In the genomic region with DNA sequence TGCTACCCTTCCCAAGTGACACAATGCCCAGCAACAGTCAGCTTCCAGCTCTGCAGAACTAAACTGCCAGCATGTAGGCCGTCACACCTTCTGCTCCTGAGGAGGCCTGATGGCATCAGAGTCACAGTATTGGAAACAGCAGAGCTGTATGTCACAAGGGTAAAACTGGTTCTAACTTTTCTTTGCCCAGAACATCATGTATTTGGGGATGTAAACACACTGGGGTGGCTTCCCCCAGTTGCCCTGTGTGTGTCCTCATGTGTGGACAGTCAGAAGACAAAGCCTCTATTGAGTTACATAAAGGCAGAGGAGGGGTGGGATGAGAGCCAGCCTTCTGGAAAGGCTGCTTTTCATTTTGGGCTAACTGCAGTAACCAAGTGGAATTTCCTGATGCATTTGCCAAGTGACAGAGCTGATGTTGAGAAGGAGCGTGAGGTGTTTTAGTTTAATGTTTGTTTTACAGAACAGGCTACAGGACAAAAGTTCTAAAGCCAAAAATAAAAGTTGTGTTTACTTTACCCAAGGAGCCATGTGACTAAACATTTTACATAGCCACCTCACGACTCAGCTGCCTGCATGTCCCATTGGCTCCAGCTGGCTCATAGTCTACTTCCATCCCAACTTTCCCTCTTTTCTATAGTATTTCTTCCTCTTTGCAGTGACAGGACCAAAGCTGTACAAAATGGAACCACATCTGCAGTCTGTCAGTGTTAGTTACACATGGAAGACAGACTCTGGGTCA, we compare ENCODE assay signal across 7 mouse cellular contexts.
A peak's percentile ranks its signal among the peaks of the same experiment; 100 is the strongest.
DNase-seq lines count a peak whose midpoint lies in the region; ATAC-seq and TF ChIP-seq lines count a peak whose summit lies in the region.

No protein-coding gene starts in this region.

- H3K27ac ChIP-seq in midbrain, embryonic 13.5 days, result peak overlapping the region; percentile 32; the same call in 1 of the 2 replicates
- no peak overlapping the region for H3K27ac ChIP-seq in midbrain, embryonic 16.5 days (ENCODE audit: low read length)
- H3K27ac ChIP-seq in gastrocnemius, adult 2 months, result peak overlapping the region; percentile 70
- peak overlapping the region; percentile 87 for H3K27ac ChIP-seq in limb, embryonic 15.5 days
- H3K27ac ChIP-seq in forebrain, embryonic 10.5 days, result no peak overlapping the region

- H3K4me1 ChIP-seq in midbrain, embryonic 13.5 days (replicated peaks), result peaks cover 3% of the 10 kb centered on the region; the same call in 1 of the 2 replicates
- H3K4me1 ChIP-seq in midbrain, embryonic 16.5 days (ENCODE audit: control insufficient read depth, insufficient read depth, low read length), result no peaks in the 10 kb centered on the region
- H3K4me1 ChIP-seq in limb, embryonic 15.5 days, result peaks cover 48% of the 10 kb centered on the region
- peaks cover 8% of the 10 kb centered on the region for H3K4me1 ChIP-seq in forebrain, embryonic 10.5 days

- H3K9me3 ChIP-seq in midbrain, embryonic 13.5 days, result 0 out of 2 replicates have a peak, but pooled peaks cover 3% of the 10 kb centered on the region
- no peaks in the 10 kb centered on the region; the same call in 1 of the 2 replicates for H3K9me3 ChIP-seq in midbrain, embryonic 16.5 days (replicated peaks; ENCODE audit: control insufficient read depth, low read length, poor library complexity, severe bottlenecking)
- no peaks in the 10 kb centered on the region for H3K9me3 ChIP-seq in limb, embryonic 15.5 days
- no peaks in the 10 kb centered on the region for H3K9me3 ChIP-seq in forebrain, embryonic 10.5 days

- no peak for ATAC-seq in midbrain, embryonic 13.5 days
- no peak for ATAC-seq in midbrain, embryonic 16.5 days
- peak; percentile 42; the same call in 1 of the 2 replicates for ATAC-seq in limb, embryonic 15.5 days (ENCODE audit: insufficient number of reproducible peaks, low FRiP score, low TSS enrichment, low read depth)

- DNase-seq in gastrocnemius, adult 2 months, result peak; percentile 40
- peak; percentile 64 for DNase-seq in heart, postnatal 25 days (ENCODE audit: low spot score)
- DNase-seq in MN1 (ENCODE audit: low spot score), result no peak
- DNase-seq in forebrain, embryonic 10.5 days (ENCODE audit: extremely low spot score, low spot score), result no peak

- H3K4me2 ChIP-seq in midbrain, embryonic 13.5 days (replicated peaks), result no peak overlapping the region
- H3K4me2 ChIP-seq in midbrain, embryonic 16.5 days (ENCODE audit: low read length), result no peak overlapping the region
- H3K4me2 ChIP-seq in limb, embryonic 15.5 days, result no peak overlapping the region

- no peak overlapping the region for H3K9ac ChIP-seq in midbrain, embryonic 13.5 days (replicated peaks)
- no peak overlapping the region for H3K9ac ChIP-seq in midbrain, embryonic 16.5 days (ENCODE audit: low read depth, low read length)
- H3K9ac ChIP-seq in limb, embryonic 15.5 days, result no peak overlapping the region

- no peak for TF ChIP-seq CTCF in gastrocnemius, adult 2 months (IDR thresholded peaks at IDR 0.05)

- peaks cover 9% of the 10 kb centered on the region for H3K36me3 ChIP-seq in midbrain, embryonic 13.5 days
- H3K36me3 ChIP-seq in midbrain, embryonic 16.5 days (ENCODE audit: control insufficient read depth, insufficient read depth, low read length), result peaks cover 3% of the 10 kb centered on the region; the same call in 1 of the 2 replicates
- peaks cover 13% of the 10 kb centered on the region for H3K36me3 ChIP-seq in limb, embryonic 15.5 days
- peaks cover 78% of the 10 kb centered on the region for H3K36me3 ChIP-seq in forebrain, embryonic 10.5 days (replicated peaks)

- no peak overlapping the region for H3K4me3 ChIP-seq in midbrain, embryonic 13.5 days (replicated peaks)
- no peak overlapping the region for H3K4me3 ChIP-seq in midbrain, embryonic 16.5 days (ENCODE audit: low read depth, low read length)
- H3K4me3 ChIP-seq in gastrocnemius, adult 2 months, result no peak overlapping the region
- H3K4me3 ChIP-seq in limb, embryonic 15.5 days, result no peak overlapping the region
- no peak overlapping the region for H3K4me3 ChIP-seq in forebrain, embryonic 10.5 days

- 67% methylated on average over 3 of the region's 3 CpGs for WGBS in midbrain, embryonic 13.5 days
- WGBS in midbrain, embryonic 16.5 days, result 64% methylated on average over 3 of the region's 3 CpGs
- WGBS in limb, embryonic 15.5 days, result 28% methylated on average over 3 of the region's 3 CpGs
- 68% methylated on average over 3 of the region's 3 CpGs for WGBS in forebrain, embryonic 10.5 days

- no peaks in the 10 kb centered on the region for H3K27me3 ChIP-seq in midbrain, embryonic 13.5 days
- no peaks in the 10 kb centered on the region for H3K27me3 ChIP-seq in midbrain, embryonic 16.5 days (ENCODE audit: control insufficient read depth, insufficient read depth, low read depth, low read length)
- no peaks in the 10 kb centered on the region for H3K27me3 ChIP-seq in limb, embryonic 15.5 days
- no peaks in the 10 kb centered on the region for H3K27me3 ChIP-seq in forebrain, embryonic 10.5 days (ENCODE audit: poor library complexity, severe bottlenecking)

- intact Hi-C loops in gastrocnemius, adult 2 months (cut with DNase I), result loop anchor here (5.0 kb wide), 1 partner anchor 55 kb away; no protein-coding TSS in a partner anchor
- intact Hi-C loops in heart, postnatal 25 days (cut with DNase I), result no loop called here

Comparison
In these comparisons a context has a peak if more than half of its experiments do, and no peak if none do; other contexts are left out.
1. H3K27ac ChIP-seq: peak in midbrain, embryonic 13.5 days (single experiment), gastrocnemius, adult 2 months (single experiment) and limb, embryonic 15.5 days (single experiment); none in midbrain, embryonic 16.5 days (single experiment) and forebrain, embryonic 10.5 days (single experiment).
2. DNase-seq: peak in gastrocnemius, adult 2 months (single experiment) and heart, postnatal 25 days (single experiment); none in MN1 (single experiment) and forebrain, embryonic 10.5 days (single experiment).